8 mouse cellular contexts compared by ENCODE assay signal in genomic region chr17:25876347-25876915, GRCm38 (mm10). TPM values are rescaled to one million over a fixed set of nuclear protein-coding genes. Genes with fewer than 3 reads are reported as not detected.
DNase-seq lines count a peak whose midpoint lies in the region; ATAC-seq and TF ChIP-seq lines count a peak whose summit lies in the region.

No protein-coding gene starts in this region.

- peaks cover 15% of the 10 kb centered on the region; the same call in 1 of the 2 replicates for H3K36me3 ChIP-seq in lung, embryonic 15.5 days
- H3K36me3 ChIP-seq in forebrain, embryonic 16.5 days (ENCODE audit: control insufficient read depth, insufficient read depth), result no peaks in the 10 kb centered on the region

- ATAC-seq in lung, embryonic 15.5 days (ENCODE audit: borderline replicate concordance, extremely low read depth, low FRiP score, low TSS enrichment), result no peak
- ATAC-seq in forebrain, embryonic 16.5 days, result no peak

- H3K27ac ChIP-seq in lung, embryonic 15.5 days, result no peak overlapping the region
- no peak overlapping the region; the same call in 1 of the 2 replicates for H3K27ac ChIP-seq in forebrain, embryonic 16.5 days (ENCODE audit: low read length)
- no peak overlapping the region for H3K27ac ChIP-seq in olfactory bulb, adult 2 months (ENCODE audit: insufficient read depth, low read depth, low read length)

- no peak for TF ChIP-seq CTCF in olfactory bulb, adult 2 months (IDR thresholded peaks at IDR 0.05; ENCODE audit: insufficient read depth, low read depth, low read length)

- no peaks in the 10 kb centered on the region for H3K27me3 ChIP-seq in lung, embryonic 15.5 days
- no peaks in the 10 kb centered on the region for H3K27me3 ChIP-seq in forebrain, embryonic 16.5 days (replicated peaks; ENCODE audit: control insufficient read depth, insufficient read depth, low read length)

- peaks cover 17% of the 10 kb centered on the region for H3K4me1 ChIP-seq in lung, embryonic 15.5 days
- H3K4me1 ChIP-seq in forebrain, embryonic 16.5 days (replicated peaks; ENCODE audit: control insufficient read depth, insufficient read depth, low read length), result peaks cover 22% of the 10 kb centered on the region
- peaks cover 30% of the 10 kb centered on the region for H3K4me1 ChIP-seq in olfactory bulb, adult 2 months (ENCODE audit: control insufficient read depth, insufficient read depth, low read length)

- H3K4me3 ChIP-seq in lung, embryonic 15.5 days, result peak overlapping the region; percentile 77
- peak overlapping the region; percentile 71 for H3K4me3 ChIP-seq in forebrain, embryonic 16.5 days (replicated peaks; ENCODE audit: low read length)
- H3K4me3 ChIP-seq in olfactory bulb, adult 2 months (ENCODE audit: insufficient read depth, low read depth, low read length), result peak overlapping the region; percentile 87

- TF ChIP-seq POLR2A in olfactory bulb, adult 2 months (IDR thresholded peaks at IDR 0.05; ENCODE audit: insufficient read depth, low read depth, low read length), result no peak

- DNase-seq in lung, postnatal 36 days, result no peak
- peak; percentile 41 to 61 for DNase-seq in kidney, postnatal 4 days
- no peak for DNase-seq in right cerebral cortex, postnatal 14 days
- no peak for DNase-seq in layer of hippocampus, adult 18-20 months (ENCODE audit: low spot score in 2 of 2)
- DNase-seq in right cerebral cortex, postnatal 10 days (ENCODE audit: low spot score in 2 of 2), result no peak

- H3K9ac ChIP-seq in lung, embryonic 15.5 days, result peak overlapping the region; percentile 67; the same call in 1 of the 2 replicates
- peak overlapping the region; percentile 81 for H3K9ac ChIP-seq in forebrain, embryonic 16.5 days (replicated peaks; ENCODE audit: low read depth, low read length)

- peak overlapping the region; percentile 85 for H3K4me2 ChIP-seq in lung, embryonic 15.5 days
- peak overlapping the region; percentile 90 for H3K4me2 ChIP-seq in forebrain, embryonic 16.5 days (ENCODE audit: low read length)

- no peaks in the 10 kb centered on the region for H3K9me3 ChIP-seq in lung, embryonic 15.5 days
- no peaks in the 10 kb centered on the region for H3K9me3 ChIP-seq in forebrain, embryonic 16.5 days (ENCODE audit: control insufficient read depth, low read length)

- WGBS in lung, embryonic 15.5 days, result 57% methylated on average over 10 of the region's 10 CpGs
- 62% methylated on average over 10 of the region's 10 CpGs for WGBS in forebrain, embryonic 16.5 days
- 67% methylated on average over 10 of the region's 10 CpGs for WGBS in olfactory bulb, adult 2 months

RNA-seq across cellular contexts. Expression of gene Mettl26, which starts 1.6 kb away (rescaled TPM):
- polyA plus RNA-seq in lung, embryonic 15.5 days (2015; fragmentation: Nextera tagmentation; extraction: Ambion mirVana), result 51.4 and 53.5 TPM in 2 replicates
- polyA plus RNA-seq in forebrain, embryonic 16.5 days (2015; fragmentation: Nextera tagmentation; extraction: Ambion mirVana), result 48.9 and 59.7 TPM in 2 replicates
- not detected in 2 replicates for polyA plus RNA-seq in olfactory bulb, adult 2 months (2012; ENCODE audit: insufficient read depth, insufficient read length, low replicate concordance, missing spikeins)
- 10 to 100 TPM; 36.3 TPM for total RNA-seq in layer of hippocampus, adult 18-20 months (2021)

RNA-seq across cellular contexts. Expression of gene Wfikkn1, which starts 4.2 kb away (rescaled TPM):
- polyA plus RNA-seq in lung, embryonic 15.5 days (2015; fragmentation: Nextera tagmentation; extraction: Ambion mirVana), result 0.35 and 0.40 TPM in 2 replicates
- 0.25 and 0.52 TPM in 2 replicates for polyA plus RNA-seq in forebrain, embryonic 16.5 days (2015; fragmentation: Nextera tagmentation; extraction: Ambion mirVana)
- polyA plus RNA-seq in olfactory bulb, adult 2 months (2012; ENCODE audit: insufficient read depth, insufficient read length, low replicate concordance, missing spikeins), result not detected in 2 replicates
- total RNA-seq in layer of hippocampus, adult 18-20 months (2021), result 1 to 10 TPM; 1.7 to 2.2 TPM

RNA-seq across cellular contexts. Expression of gene Mcrip2, which starts 7.9 kb away (rescaled TPM):
- polyA plus RNA-seq in lung, embryonic 15.5 days (2015; fragmentation: Nextera tagmentation; extraction: Ambion mirVana), result 18.1 and 21.7 TPM in 2 replicates
- 12.1 and 17.3 TPM in 2 replicates for polyA plus RNA-seq in forebrain, embryonic 16.5 days (2015; fragmentation: Nextera tagmentation; extraction: Ambion mirVana)
- polyA plus RNA-seq in olfactory bulb, adult 2 months (2012; ENCODE audit: insufficient read depth, insufficient read length, low replicate concordance, missing spikeins), result not detected in 2 replicates
- 10 to 100 TPM; 23.3 to 23.7 TPM for total RNA-seq in layer of hippocampus, adult 18-20 months (2021)

RNA-seq across cellular contexts. Expression of gene Wdr90, which starts 15.1 kb away (rescaled TPM):
- polyA plus RNA-seq in lung, embryonic 15.5 days (2015; fragmentation: Nextera tagmentation; extraction: Ambion mirVana), result 32.2 and 32.8 TPM in 2 replicates
- polyA plus RNA-seq in forebrain, embryonic 16.5 days (2015; fragmentation: Nextera tagmentation; extraction: Ambion mirVana), result 17.7 and 24.8 TPM in 2 replicates
- not detected in 2 replicates for polyA plus RNA-seq in olfactory bulb, adult 2 months (2012; ENCODE audit: insufficient read depth, insufficient read length, low replicate concordance, missing spikeins)
- 10 to 100 TPM; 20.1 to 21.7 TPM for total RNA-seq in layer of hippocampus, adult 18-20 months (2021)

RNA-seq across cellular contexts. Expression of gene Rhot2, which starts 31.8 kb away (rescaled TPM):
- 20.1 and 20.6 TPM in 2 replicates for polyA plus RNA-seq in lung, embryonic 15.5 days (2015; fragmentation: Nextera tagmentation; extraction: Ambion mirVana)
- polyA plus RNA-seq in forebrain, embryonic 16.5 days (2015; fragmentation: Nextera tagmentation; extraction: Ambion mirVana), result 15.8 and 20.3 TPM in 2 replicates
- not detected in 2 replicates for polyA plus RNA-seq in olfactory bulb, adult 2 months (2012; ENCODE audit: insufficient read depth, insufficient read length, low replicate concordance, missing spikeins)
- 100 to 1,000 TPM in 1 of 2 experiments, 10 to 100 TPM in 1; 98.3 to 109 TPM for total RNA-seq in layer of hippocampus, adult 18-20 months (2021)

Comparison
In these comparisons a context has a peak if more than half of its experiments do, and no peak if none do; other contexts are left out.
1. DNase-seq: peak in kidney, postnatal 4 days (2 of 2); none in lung, postnatal 36 days (single experiment), right cerebral cortex, postnatal 14 days (single experiment), layer of hippocampus, adult 18-20 months (0 of 2) and right cerebral cortex, postnatal 10 days (0 of 2).
2. RNA of gene Mcrip2, which starts 7.9 kb away (polyA plus RNA-seq): 18.1 to 21.7 TPM in lung, embryonic 15.5 days and 12.1 to 17.3 TPM in forebrain, embryonic 16.5 days; not detected in olfactory bulb, adult 2 months; every median in the first group is over 10 times any median in the second.
3. Peak in every context shown above with its lines, with median percentiles within 50 percentile points of each other: H3K4me3 ChIP-seq.